Mouse (Mus musculus) small intestine, adult 2 months (tissue): Measurements from ENCODE around the gene Tctn1.

Experiments used
- CTCF ChIP-seq: fragments of 200-500 bp; IDR thresholded peaks from 2 replicates; pipeline ENCODE4 v1.5.1; 2012; ENCODE audit warnings: low read depth, mild to moderate bottlenecking, control low read depth, inconsistent platforms, low read length, moderate library complexity, mixed read lengths; ENCODE audit not compliant: insufficient replicate concordance, insufficient read length; ENCODE audit errors: extremely low read depth
- POLR2A ChIP-seq: fragments of 200-500 bp; IDR thresholded peaks from 2 replicates; pipeline ENCODE4 v1.6.1; 2012; ENCODE audit warnings: low read depth, mild to moderate bottlenecking, control low read depth, inconsistent platforms, low read length, moderate library complexity

DNA sequence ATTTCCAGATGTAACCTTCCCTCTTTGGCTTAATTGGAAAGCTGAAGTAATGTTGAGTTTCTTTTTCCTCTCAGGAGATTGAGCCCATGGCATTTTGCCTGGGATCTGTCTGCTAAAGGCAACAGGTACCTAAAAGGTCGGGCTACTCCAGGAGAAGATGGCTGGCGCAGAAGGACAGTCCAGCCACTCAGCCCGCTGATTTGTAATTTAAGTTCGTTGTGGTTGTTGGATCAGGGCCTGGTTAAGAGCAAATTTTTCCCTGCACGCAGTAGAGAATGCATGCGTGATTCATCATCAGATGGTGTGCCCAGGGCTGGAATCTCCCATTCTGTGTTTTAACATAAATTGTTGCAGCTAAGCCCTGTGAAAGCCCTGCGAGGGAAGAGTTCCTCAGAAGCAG lies 39.7 kb upstream of the Tctn1 start:
- TF ChIP-seq CTCF: no peak
- no peak for TF ChIP-seq POLR2A
